Mouse (Mus musculus) CH12.LX (cell line): ENCODE results near the gene Rexo2.

ENCODE experiments used
- EP300 ChIP-seq: IDR thresholded peaks from 2 replicates; pipeline ENCODE4 v1.6.1; 2011; ENCODE audit warnings: low read length, improper control_type of control experiment
- GABPA ChIP-seq: IDR thresholded peaks from 2 replicates; pipeline ENCODE4 v1.6.1; 2012; ENCODE audit warnings: low read depth, low read length, improper control_type of control experiment, inconsistent platforms; ENCODE audit not compliant: insufficient replicate concordance
- POLR2A ChIP-seq: IDR thresholded peaks from 2 replicates; pipeline ENCODE4 v1.6.1; 2011; ENCODE audit warnings: low read depth, mild to moderate bottlenecking, improper control_type of control experiment, low read length
- SMC3 ChIP-seq: IDR thresholded peaks from 2 replicates; pipeline ENCODE4 v1.6.1; 2011; ENCODE audit warnings: low read depth, low read length, improper control_type of control experiment
- UBTF ChIP-seq: IDR thresholded peaks from 2 replicates; pipeline ENCODE4 v1.6.1; 2012; ENCODE audit warnings: low read depth, mild to moderate bottlenecking, inconsistent platforms, low read length, improper control_type of control experiment, moderate library complexity

- no peak for TF ChIP-seq UBTF
- no peak for TF ChIP-seq SMC3
- TF ChIP-seq POLR2A: no peak
- TF ChIP-seq EP300: no peak
- no peak for TF ChIP-seq GABPA
Observed at GRCm38 (mm10) chr9:48478808-48479207, 1.6 kb downstream of the Rexo2 start.
